Mouse (Mus musculus): ENCODE data around the gene Klk1b21.
"Not testable (repeated sequence)": the region's sequence is repeated elsewhere in the genome, so short reads cannot be mapped to it uniquely, and the experiment has no call there.

The Klk1b21 gene

DNA sequence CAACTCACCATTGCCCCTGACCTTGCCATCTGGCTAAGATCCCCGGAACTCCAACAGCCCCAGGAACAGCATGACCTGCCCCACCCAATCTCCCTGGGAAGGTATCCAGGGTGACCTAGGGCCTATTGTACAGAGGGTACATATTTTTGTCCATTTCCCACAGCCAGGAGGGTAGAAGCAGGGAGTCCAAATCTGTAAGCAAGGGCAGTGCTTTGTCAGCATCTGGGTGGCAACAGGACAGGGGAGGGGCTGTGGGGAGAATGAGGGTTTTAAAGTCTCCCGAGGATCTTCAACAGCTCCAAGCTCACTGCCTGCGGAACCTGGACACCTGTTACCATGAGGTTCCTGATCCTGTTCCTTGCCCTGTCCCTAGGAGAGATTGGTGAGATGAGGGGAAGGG is at the start of gene Klk1b21:
Klk1b21 (plus strand) TSS at position 301 of the 400 bp plus-strand sequence.
- not testable (repeated sequence) for DNase-seq

DNA sequence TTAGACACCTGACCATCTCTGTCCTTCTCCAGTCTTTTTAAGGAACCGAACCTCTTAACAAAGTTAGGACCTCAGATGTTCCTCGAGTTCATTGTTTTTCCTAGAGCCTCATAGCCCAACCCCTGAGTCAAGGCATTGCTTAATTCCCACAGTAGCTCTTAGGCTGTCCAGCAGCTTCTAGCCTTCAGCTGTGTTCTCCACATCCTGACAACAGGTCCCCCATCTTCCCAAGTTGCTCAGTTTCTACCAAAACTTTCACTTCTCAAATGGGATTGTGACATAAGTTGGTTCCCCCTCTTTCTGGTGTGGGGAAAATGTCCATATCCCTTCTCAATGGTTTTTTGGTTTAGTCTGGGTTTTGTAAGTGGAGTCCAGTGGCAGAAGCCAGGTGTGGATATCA is 30.0 kb upstream of the Klk1b21 start:
- DNase-seq: no peak

DNA sequence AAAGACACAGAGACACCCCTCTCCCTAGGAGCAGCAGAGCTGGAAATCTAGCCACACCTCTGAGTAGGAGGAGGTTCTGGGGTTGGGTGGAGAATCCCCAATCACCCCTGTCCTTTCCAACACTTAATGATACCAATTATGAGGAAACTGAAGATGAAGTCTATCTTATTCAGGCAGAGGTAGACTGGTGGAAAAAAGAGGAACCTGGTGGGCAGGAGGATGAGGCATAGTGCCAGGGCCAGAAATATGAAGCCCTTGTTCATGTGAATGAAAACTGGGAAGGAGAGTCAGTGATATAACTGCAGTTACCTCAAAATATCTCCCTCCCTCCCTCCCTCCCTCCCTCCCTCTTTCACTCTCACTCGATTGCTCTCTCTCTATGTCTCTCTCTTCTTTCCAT is 24.4 kb upstream of the Klk1b21 start:
- no peak for DNase-seq

DNA sequence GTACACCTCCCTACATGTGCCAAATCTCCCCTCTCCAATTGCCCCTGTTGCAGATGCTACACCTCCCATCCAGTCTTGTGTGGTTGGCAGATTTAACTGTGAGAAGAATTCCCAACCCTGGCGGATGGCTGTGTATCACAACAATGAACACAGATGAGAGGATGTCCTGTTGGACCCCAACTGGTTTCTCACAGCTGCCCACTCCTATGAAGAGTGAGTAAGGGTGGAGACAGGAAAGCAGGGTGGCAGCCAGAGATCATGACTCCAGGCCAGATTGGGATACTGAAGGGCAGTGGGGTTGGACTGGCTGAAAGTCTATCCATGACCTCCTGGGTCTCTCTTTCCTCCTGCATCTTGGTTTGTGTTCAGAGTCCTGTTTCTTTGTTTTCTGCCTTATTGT is 6.0 kb upstream of the Klk1b21 start:
- no peak for DNase-seq

DNA sequence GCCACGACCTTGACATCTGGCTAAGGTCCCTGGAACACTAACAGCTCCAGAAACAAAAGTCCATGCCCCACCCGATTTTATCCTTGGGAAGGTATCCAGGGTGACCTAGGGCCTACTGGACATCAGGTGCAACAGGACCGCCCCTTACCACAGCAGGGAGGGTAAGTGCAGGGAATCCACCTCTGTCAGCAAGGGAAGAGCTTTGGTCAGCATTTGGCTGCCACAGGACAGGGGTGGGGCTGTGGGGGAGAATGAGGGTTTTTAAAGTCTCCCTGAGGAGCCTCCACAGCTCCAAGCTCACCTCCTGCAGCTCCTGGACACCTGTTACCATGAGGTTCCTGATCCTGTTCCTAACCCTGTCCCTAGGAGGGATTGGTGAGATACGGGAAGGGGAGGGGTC is 10.2 kb downstream of the Klk1b21 start, which contains the start of gene Klk1b22:
Klk1b22 (plus strand) TSS at position 301 of the 400 bp plus-strand sequence.
- DNase-seq: no peak

DNA sequence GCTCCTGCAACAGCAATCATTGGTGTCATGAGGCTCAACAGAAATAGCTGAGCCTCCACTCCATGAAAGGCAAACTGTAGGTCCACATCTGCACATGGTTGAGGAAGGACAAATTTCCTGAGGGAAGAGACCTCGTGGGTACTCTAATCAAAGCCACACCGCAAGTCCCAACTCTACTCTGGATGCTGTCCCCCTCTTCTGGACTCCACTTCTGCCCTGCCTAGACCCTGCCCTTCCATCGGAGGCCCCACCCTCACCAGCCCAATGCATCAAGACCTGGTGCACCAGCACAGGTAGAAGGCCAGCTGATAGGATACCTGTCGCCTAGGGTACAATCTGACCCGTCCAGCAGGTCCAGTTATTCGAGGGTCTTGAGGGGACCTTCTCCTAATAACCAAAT is 21.3 kb downstream of the Klk1b21 start:
- no peak for DNase-seq

DNA sequence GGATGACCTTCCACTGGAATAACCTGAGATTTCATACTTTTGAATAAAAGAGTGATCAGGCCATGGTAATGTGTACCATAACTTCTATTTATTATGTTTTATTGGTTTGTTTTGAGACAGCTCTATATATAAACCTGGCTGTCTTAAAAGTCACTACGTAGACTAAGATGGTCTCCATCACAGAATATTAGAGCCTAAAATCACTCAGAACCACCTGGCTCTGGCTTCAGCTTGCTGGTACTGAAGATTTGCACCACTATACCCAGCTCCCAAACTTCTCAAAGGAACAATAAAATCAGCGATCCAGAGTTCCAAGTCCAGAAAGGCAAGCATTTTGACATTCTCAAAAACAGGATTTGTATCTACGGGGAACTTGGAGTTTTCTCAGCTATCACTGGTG is 34.3 kb downstream of the Klk1b21 start, which contains the start of gene Klk1b16:
Klk1b16 (plus strand) TSS at position 301 of the 400 bp plus-strand sequence.
- DNase-seq: no peak

Measured in cerebellum, postnatal 10 days (tissue).